Mouse (Mus musculus): Measurements from ENCODE around the gene Sephs2.
"Not testable (repeated sequence)": the region's sequence is repeated elsewhere in the genome, so short reads cannot be mapped to it uniquely, and the experiment has no call there.

The Sephs2 gene

GRCm38 (mm10) chr7:127271093-127271492 lies 2.8 kb downstream of the Sephs2 start:
- DNase-seq (ENCODE audit: low read depth in 2 of 2, low spot score in 2 of 2), result no peak

- no peak for DNase-seq (ENCODE audit: low read depth in 2 of 2, low spot score in 2 of 2)
These were observed 3.2 kb downstream of the Sephs2 start for GRCm38 (mm10) chr7:127270666-127271065.

GRCm38 (mm10) chr7:127270256-127270655 lies 3.6 kb downstream of the Sephs2 start:
- DNase-seq (ENCODE audit: low read depth in 2 of 2, low spot score in 2 of 2), result no peak

GRCm38 (mm10) chr7:127263526-127263925 lies 10.3 kb downstream of the Sephs2 start:
- no peak for DNase-seq (ENCODE audit: low read depth in 2 of 2, low spot score in 2 of 2)

- no peak for DNase-seq (ENCODE audit: low read depth in 2 of 2, low spot score in 2 of 2)
These were observed 11.5 kb downstream of the Sephs2 start for GRCm38 (mm10) chr7:127262218-127262961.

- DNase-seq (ENCODE audit: low read depth in 2 of 2, low spot score in 2 of 2), result peak; percentile 91 to 95
These were observed 13.3 kb downstream of the Sephs2 start, which contains the start of gene Dctpp1 for GRCm38 (mm10) chr7:127260309-127261111. Gene Dctpp1 (minus strand): TSS chr7:127260709.

- DNase-seq (ENCODE audit: low read depth in 2 of 2, low spot score in 2 of 2), result no peak
These were observed 14.5 kb downstream of the Sephs2 start for GRCm38 (mm10) chr7:127259186-127259905.

GRCm38 (mm10) chr7:127256518-127256917 lies 17.3 kb downstream of the Sephs2 start:
- no peak for DNase-seq (ENCODE audit: low read depth in 2 of 2, low spot score in 2 of 2)

- DNase-seq (ENCODE audit: low read depth in 2 of 2, low spot score in 2 of 2), result no peak
These were observed 17.9 kb downstream of the Sephs2 start for GRCm38 (mm10) chr7:127255965-127256364.

- no peak for DNase-seq (ENCODE audit: low read depth in 2 of 2, low spot score in 2 of 2)
These were observed 18.8 kb downstream of the Sephs2 start for GRCm38 (mm10) chr7:127255008-127255407.

GRCm38 (mm10) chr7:127253821-127254769 lies 19.8 kb downstream of the Sephs2 start:
- peak; percentile 88 to 92 for DNase-seq (ENCODE audit: low read depth in 2 of 2, low spot score in 2 of 2)

GRCm38 (mm10) chr7:127253341-127253740 lies 20.5 kb downstream of the Sephs2 start:
- no peak for DNase-seq (ENCODE audit: low read depth in 2 of 2, low spot score in 2 of 2)

GRCm38 (mm10) chr7:127252414-127252813 lies 21.4 kb downstream of the Sephs2 start:
- peak in 1 of 2 experiments; percentile 36 for DNase-seq (ENCODE audit: low read depth in 2 of 2, low spot score in 2 of 2)

- DNase-seq (ENCODE audit: low read depth in 2 of 2, low spot score in 2 of 2), result not testable (repeated sequence)
These were observed 23.3 kb downstream of the Sephs2 start for GRCm38 (mm10) chr7:127250511-127250910.

GRCm38 (mm10) chr7:127244658-127245510 lies 29.0 kb downstream of the Sephs2 start:
- no peak for DNase-seq (ENCODE audit: low read depth in 2 of 2, low spot score in 2 of 2)

- peak; percentile 69 to 85 for DNase-seq (ENCODE audit: low read depth in 2 of 2, low spot score in 2 of 2)
These were observed 29.8 kb downstream of the Sephs2 start, which contains the start of gene Zfp771 for GRCm38 (mm10) chr7:127243870-127244657. Gene Zfp771 (plus strand): TSS chr7:127244274.

- no peak for DNase-seq (ENCODE audit: low read depth in 2 of 2, low spot score in 2 of 2)
These were observed 30.4 kb downstream of the Sephs2 start for GRCm38 (mm10) chr7:127243361-127243867.

- no peak for DNase-seq (ENCODE audit: low read depth in 2 of 2, low spot score in 2 of 2)
These were observed 39.1 kb downstream of the Sephs2 start for GRCm38 (mm10) chr7:127234777-127235176.
